Mouse (Mus musculus) WW6 (cell line): ENCODE results near the gene Rab3ip.

Source experiments
- DNase-seq: peaks from one replicate; pipeline ENCODE4 v3.0.0-alpha.2; 2013; ENCODE audit warnings: low read depth, low spot score

The Rab3ip gene

DNA sequence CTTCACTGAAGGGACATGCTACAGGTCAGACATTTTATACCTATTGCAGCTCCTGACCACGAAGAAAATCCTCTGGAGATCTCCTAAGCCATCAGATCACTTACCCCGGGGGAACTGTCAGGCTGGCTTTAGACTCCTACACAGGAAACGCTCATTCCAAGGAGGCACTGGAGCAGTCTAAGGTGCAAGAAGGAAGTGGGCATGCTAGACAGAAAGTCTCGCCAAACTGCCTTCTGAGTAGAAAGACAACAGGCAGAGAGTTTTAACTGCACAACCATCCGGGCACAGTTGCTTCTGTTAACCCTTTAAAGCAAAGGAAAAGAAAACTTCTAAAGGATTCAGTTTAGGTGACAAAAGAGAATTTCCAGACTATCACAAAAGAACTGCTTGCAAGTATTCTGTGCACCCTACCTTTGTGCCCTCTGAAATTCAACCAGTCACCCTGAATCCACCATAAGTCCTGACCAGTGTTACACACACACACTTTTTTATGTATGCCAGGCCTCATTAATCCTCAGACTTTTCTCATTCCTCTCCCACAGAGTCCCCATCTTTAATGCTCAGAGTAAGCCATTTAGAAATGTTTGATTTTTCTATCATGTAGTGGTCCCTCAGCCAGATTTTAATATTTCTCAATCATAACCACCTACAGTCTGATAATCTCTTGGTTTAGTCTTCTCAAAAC is 7.4 kb upstream of the Rab3ip start:
- no peak for DNase-seq

DNA sequence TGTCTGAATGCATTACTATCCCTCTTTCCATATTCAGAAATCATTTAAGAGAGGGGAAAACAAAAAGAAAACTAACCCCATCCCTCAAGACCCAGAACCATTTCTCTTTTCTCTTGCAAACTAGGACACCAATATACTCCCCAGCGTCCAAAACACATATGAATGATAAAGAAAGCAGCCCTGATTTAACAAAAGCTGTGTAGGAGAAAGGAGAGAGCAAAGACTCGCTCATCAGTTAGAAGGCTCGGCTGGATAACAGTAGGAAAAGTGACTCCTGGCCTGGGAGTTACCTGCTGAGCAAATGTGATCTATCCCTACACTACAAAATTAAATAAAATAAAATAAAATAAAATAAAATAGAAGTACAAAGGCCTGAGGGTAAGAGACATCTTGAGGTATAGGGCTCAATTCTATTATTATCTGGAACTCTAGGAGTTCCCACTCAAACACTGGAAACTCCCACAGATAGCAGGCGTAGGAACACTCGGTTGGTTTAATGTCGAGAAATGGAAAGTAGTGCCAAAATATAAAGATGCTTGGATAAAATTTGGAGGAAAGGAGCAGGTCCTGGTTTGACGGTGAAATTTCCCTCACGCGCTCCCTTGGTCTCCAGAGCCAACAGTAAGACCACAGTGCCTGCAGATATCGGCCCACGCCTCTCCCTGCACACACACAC is 6.1 kb upstream of the Rab3ip start:
- no peak for DNase-seq

DNA sequence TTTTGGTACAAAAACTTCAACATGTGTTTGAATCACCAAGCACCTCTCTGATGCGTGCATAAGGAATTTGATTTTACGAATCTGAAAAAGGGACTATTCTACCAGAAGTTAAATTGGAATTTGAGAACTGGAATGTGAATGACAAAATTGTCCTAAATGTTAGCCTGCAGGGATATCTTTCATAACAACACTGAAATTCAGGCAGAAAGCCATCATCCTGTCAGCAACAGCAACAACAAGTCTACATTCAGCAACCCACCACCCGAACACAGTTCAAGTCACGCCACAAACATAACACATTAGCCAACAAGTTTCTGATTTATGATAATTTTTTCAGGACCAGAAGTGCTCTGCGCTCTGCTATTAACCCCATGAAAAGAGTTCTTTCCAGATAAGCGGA is 4.6 kb upstream of the Rab3ip start:
- DNase-seq = no peak

DNA sequence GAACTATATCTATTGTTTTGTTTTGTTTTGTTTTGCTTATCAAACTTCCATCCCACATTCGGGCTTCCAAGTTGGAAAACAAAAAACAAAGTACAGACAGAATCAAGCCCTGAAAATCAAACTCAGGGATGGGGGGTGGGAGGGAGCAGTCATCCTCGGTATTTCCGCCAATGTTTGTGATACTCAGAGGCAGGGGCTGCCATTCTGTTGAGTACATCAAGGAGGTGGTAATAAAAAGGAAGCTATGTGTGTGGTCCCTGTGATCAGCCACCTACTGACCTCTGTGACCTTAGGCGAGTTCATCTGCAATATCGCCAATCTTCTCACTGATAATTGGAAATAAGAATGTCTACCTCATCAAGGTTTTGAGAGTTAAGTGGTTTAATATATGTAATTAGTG is 317 bp upstream of the Rab3ip start:
- DNase-seq = no peak

DNA sequence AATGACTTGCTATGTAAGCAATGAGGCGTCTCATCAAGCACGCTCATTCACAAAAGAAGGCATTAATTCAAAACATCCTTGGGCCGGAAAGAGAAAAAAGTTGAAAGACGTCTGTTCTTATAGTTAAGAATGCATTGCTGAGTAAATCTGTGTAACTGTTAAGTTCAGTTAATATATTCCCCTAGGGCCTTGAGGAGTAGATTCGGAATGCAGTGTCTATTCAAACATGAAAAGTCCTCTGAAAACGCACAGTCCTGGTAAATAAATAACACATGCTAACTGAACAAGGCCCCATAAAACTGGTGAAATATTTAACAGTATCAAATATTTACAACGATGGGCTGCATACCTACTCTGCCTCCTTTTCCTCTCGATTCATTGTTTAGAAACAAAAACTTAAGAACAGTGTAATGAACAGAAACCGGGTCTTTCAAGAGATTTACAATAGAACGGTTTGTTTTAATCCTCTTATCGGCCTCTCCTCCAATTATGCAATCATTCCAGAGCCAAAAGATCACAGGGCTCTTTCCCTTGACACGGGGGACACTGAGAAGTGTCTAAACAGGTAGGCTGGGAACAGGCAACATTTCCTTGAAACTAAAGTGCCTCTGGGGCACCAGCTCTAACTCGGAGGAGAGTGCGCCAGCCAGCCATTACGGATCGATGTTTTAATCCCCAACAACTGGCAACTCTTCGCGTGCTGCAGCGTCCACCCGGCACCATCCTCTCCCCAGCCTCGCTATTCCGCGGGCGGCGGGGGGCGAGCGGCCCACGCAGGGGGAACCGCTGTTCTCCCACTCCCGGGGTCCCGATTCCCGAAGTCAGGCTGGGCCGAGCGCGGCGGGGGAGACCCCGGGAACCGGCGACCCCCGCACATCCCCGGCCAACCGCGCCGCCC is 1.2 kb downstream of the Rab3ip start:
- DNase-seq = no peak

DNA sequence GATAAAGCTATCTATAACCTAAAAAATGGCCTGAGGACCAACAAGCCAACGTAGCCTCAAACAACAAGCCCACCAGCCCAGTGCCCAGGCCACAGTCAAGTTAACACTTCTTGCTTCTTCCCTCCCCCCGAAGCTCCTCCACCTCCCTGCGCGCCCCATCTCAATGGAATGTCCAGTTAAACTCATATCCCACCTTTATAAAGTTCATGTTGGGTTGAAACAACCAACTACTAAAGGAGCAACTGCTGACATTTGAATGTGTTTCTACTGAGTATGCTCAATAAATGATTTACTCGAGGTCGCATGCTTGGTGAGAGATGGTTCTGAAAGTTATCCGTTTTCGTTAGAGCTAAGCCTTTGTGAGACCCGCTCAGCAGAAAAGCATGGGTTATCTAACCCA is 2.2 kb downstream of the Rab3ip start:
- DNase-seq = no peak

DNA sequence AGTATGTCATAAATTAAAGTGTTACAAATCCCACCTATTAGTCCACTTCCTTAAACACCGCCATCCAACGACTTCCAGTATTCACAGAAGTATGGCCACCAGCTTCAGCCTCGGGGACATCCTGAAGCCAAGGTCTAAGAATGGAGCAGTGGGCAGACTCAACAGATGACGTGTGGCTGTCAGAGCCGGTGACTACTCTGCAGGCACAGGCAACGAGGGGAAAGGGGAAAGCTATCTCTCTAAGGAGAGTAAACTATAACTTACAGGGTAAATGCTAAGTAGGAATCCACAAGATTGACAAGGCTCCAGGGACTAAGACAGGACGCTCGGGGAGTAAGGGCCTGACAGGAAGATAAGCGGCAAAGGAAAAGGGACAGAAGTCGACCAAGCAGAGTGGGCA is 5.6 kb downstream of the Rab3ip start:
- no peak for DNase-seq

DNA sequence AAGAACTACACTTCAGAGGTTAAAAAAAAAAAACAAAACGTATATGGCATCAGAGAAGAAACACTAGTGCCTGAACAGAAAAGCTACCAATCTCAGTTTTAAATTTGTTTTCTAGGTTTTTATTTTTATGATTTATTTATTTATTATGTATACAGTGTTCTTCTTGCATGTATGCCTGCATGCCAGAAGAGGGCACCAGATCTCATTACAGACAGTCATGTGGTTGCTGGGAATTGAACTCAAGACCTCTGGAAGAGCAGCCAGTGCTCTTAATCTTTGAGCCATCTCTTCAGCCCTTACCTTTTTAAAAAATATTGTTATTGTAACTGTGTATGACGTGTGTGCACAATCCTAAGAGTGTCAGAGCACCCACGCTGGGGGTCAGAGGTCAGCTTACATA is 6.4 kb downstream of the Rab3ip start:
- DNase-seq = no peak

DNA sequence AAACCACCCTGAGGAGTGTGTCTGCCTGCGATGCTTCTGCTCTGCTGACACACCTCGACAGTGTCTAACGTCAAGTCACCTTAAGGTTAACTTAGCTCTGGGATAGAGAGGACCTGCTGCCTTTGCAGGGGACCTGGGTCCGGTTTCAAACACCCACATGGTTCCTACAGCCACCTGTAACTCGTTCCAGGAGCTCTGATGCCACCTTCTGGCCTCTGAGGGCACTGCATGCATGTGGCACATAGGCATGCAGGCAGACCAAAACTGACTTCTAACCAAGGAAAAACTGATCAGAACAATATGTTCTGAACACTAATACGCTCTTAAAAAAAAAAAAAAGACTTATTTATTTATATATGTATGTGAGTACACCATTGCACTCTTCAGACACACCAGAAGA is 7.5 kb downstream of the Rab3ip start:
- no peak for DNase-seq

DNA sequence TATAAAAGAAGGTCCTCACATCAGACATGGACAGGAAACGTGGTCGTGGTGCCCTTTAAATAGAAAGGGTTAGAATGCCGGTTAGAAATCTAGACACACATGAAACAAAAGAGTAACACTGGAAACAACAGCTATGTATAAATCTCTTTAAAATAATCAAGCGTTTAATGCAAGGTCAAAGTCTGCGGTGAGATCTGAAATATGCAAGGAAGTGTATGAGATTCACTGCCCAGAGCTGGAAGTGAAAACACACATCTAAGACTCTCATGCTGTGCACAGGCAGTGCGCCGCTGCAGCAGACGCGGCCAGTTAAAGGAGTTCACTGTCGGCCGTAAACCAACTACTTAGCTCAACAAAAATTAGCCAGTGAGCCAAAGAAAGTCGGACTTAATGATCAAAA is 15.5 kb downstream of the Rab3ip start:
- no peak for DNase-seq

DNA sequence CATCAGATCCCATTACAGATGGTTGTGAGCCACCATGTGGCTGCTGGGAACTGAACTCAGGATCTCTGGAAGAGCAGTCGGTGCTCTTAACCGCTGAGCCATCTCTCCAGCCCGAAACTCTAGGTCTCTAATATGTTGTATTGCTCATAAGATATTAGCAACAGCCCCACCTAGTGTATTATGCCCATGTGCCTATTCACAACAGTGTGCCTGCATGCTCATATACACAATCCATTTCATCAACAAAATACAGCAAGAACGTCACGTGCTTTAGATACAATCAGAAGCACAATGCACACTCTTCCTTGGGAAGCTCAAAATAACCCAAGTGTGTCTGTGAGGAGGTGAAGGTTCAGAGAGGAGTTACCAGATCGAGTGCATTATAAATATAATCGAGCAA is 16.8 kb downstream of the Rab3ip start:
- no peak for DNase-seq

DNA sequence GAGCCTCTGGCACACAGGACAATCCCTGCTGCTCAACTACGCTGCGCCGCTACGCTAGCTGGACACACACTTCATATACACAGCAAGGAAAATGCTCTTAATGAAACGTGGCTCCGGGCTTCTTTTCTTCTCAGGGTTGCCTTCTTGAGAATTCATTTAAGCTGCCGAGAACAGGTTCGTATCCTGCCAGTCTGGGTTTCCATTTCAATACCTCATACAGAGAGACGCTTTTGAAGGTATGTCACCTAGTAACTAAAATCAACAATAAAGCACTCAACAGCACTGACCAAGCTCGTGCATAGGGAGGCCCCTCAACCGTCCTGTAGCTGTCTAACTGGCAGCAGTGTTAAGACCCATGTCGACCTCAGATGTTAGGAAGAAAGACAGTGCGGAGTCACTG is 18.2 kb downstream of the Rab3ip start:
- DNase-seq = no peak

DNA sequence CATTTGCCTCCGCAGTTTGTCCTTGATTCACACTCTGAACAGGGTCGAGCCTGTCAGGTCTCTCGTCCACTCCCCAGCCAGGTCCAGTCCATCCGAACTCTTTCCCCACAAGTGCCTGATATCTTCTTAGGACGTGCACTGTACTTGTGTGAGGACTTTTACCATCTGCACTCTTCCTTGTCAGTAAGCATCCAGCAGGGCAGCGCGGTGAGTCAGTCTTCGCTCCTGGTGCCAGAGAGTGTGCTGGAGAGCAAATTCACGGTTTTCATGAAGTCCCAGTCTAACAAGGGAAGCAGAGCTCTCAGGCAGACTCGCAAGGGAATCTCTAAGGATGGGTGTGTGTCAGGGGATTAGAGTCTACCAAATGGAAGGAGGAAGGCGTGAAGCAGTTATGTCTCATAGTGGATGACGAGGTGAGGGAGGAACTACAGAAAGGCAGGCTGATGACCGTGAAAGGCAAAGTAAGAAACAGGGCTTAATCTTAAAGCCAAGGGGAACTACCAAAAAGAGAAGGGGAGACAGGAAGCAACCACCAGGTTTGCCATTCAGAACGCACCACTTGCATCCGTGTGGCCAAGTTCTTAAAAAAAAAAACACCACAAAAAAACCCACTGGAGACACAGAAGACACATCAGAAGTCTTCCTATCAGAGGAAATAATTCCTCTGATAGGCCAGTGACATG is 18.9 kb downstream of the Rab3ip start:
- no peak for DNase-seq

DNA sequence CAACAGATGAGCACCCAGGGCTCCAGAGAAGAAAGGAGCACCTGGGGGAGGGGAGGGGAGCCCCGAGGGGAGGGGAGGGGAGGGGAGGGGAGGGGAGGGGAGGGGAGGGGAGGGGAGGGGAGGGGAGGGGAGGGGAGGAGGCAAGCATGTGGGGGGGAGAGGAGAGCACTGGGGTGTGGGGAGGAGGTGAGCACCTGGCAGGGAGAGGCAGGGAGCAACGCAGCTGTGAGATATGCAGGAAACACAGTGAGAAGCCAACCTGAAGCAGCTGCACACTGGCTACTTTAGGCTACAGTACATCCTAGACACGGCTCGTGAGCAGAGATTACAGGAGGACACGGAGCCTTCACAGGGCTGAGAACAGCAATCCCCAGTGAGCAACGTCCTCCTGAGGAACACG is 19.6 kb downstream of the Rab3ip start:
- no peak for DNase-seq

DNA sequence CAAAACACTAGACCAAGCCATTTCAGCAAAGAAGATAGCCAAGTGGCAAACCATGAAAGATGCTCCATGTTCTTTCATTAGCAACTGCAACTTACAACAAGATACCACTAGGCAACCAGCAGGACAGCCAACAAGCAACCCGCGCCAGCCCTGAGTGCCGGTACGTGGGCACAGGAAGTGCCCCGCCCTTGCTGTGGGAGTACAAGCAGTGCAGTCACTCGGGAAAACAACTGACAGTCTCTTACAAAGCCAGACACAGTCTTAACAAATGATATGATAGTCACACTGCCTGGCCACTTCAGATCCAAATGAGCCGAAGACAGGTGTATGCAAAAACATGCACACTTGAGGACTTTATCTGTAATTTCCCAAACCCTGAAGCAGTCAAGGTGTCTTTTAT is 20.1 kb downstream of the Rab3ip start:
- no peak for DNase-seq

DNA sequence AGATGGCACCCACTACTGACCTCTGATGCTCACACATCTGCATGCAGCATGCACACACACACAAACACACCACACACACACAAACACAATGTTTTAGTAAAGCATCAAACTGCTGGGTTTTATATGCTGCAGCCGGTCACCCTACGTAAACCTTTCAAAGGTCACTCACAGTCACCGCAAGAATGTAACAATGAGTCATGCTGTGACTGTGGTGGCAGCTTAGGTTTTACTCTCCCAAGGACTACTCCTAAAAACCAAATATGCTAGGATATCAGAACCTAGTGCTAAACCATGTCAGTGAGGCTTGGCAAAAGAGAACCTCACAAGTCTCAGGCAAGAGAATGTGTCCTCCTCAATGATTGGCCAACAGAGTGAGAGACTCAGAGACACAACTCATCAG is 21.7 kb downstream of the Rab3ip start:
- DNase-seq = no peak

DNA sequence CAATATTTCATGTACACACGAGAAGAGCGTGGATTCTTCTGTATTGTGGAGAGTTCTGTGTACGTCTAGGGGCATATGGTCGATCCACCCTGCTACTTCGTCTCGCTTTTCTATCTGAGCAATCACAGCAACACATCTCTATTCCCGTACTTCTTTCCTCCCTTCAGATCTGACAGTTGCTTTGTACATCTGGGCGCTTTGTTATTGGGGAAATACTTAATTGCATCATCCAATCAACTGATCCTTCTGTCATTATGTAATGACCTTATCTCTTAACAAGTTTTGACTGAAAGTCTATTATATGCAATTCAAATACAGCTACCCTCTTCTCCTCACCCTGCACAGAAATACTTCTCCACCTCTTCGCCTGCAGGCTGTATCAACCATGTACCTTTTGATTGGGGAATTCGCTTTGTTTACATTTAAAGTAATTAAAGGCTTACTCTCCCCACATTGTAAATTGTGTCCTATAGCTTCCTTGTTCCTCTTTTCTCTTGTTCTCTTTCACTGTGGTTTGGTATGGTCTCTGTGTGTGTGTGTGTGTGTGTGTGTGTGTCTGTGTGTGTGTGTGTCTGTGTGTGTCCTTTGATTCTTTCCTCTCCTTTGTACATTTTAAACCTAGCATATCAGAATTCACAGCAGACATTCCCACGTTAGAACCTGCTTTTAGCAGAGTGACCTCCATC is 24.0 kb downstream of the Rab3ip start:
- DNase-seq = no peak

DNA sequence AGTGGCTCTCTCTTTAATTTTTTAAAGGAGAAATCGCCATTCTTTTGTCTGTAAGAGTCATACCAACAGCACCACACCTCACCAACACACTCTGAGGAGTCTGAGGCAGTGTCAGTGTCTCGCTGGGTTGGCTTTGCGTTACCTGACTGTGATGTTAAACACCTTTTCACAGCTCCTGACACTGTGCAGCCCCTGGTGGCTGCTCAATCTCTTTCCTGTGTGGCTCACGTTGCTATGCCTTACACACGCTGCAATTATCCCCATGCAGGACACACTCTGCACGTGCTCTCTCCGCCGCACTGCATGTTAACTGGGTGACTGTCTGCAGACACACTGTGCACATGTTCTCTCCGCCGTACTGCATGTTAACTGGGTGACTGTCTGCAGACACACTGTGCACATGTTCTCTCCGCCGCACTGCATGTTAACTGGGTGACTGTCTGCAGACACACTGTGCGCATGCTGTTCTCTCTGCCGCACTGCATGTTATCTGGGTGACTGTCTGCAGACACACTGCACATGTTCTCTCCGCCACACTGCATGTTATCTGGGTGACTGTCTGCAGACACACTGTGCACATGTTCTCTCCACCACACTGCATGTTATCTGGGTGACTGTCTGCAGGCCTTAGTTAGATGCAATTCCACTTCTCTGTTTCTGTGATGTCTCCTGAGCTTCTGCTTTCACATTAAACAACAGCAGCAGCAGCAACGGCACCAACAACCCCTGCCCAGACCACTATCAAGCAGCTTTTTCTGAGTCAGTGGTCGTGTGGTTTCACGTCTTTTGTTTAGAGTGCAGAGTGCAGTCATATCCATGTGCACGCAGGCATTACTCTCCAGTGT is 26.7 kb downstream of the Rab3ip start:
- no peak for DNase-seq

DNA sequence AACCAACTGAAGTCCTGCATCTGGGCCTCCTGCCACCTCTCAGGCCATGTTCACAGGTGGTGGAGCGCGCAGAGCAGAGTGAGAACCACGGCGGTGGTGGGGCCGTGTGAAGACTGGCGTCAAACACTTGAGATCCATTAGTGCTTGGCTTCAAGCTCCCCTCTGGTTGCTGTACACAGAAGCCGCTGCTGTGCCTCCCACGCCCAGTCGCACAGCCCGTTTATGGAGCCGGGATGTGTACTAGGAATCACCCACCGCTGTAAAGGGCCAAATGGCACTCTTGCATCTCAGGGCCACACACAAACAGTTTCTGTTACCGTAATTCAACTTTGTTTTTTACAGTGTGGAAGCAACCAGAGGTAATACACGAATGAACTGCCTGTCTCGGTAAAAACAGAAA is 28.4 kb downstream of the Rab3ip start:
- DNase-seq = no peak

DNA sequence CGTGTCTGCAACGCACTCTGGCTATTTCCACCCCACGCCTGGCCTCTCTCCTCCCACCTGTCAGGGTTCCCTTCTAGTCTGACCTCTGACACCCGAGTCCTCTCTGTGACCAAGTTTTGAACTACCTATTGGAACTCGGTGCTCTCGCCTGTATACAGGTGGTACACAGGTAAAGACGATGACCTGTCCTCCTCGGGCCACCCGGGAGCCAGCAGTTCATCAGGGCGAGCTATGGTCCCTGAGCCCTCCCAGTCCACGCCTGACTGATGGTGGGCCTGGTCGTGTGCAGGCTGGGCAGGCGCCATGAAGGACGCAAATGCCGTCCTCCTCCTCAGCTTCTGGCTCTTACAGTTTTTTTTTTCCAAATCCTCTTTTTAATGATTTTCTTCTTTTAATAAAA is 29.2 kb downstream of the Rab3ip start:
- no peak for DNase-seq

DNA sequence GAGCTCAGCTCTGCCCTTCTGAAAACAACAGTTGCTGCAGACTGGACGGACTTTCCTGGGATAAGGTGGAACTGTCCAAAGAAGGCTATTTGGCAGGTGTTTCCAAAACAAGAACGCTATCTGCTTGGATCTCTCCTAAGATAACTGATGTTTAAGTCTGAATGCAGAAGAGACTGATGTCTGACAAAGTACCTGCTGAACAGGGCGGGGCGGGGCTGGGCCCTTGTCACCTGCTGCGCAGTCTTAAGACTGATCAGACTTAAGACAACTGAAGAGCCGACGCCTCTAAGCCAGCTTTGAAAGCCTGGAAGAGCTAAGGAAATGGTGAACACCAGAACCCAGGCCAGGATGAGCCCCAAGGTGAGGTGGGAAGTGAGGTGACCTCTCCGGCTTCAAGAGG is 29.9 kb downstream of the Rab3ip start:
- DNase-seq = no peak
